Mouse (Mus musculus): ENCODE results near the gene Gng3.
A peak's percentile ranks its signal among the peaks of the same experiment; 100 is the strongest.
"Not testable (repeated sequence)": the region's sequence is repeated elsewhere in the genome, so short reads cannot be mapped to it uniquely, and the experiment has no call there.

Gng3 gene

GRCm38 (mm10) chr19:8839103-8839907 lies at the start of gene Gng3:
Gene Gng3 (minus strand): TSS chr19:8839194.
- DNase-seq (ENCODE audit: low spot score in 2 of 2) = peak; percentile 84 to 90

- DNase-seq (ENCODE audit: low spot score in 2 of 2) = no peak
Observed at GRCm38 (mm10) chr19:8887585-8888463, 48.8 kb upstream of the Gng3 start.

- DNase-seq (ENCODE audit: low spot score in 2 of 2) = no peak
Observed at GRCm38 (mm10) chr19:8886916-8887584, 48.1 kb upstream of the Gng3 start.

GRCm38 (mm10) chr19:8883616-8884015 lies 44.6 kb upstream of the Gng3 start, which contains the start of the genes Lbhd1 and Gm49403:
Gene Lbhd1 (plus strand): TSS chr19:8883732.
Gene Gm49403 (plus strand): TSS chr19:8883930.
- no peak for DNase-seq (ENCODE audit: low spot score in 2 of 2)

- no peak for DNase-seq (ENCODE audit: low spot score in 2 of 2)
Observed at GRCm38 (mm10) chr19:8881034-8881392, 42.0 kb upstream of the Gng3 start.

GRCm38 (mm10) chr19:8880311-8881033 lies 41.5 kb upstream of the Gng3 start, which contains the start of gene Uqcc3:
Gene Uqcc3 (minus strand): TSS chr19:8880923.
- peak; percentile 86 to 88 for DNase-seq (ENCODE audit: low spot score in 2 of 2)

GRCm38 (mm10) chr19:8875031-8875430 lies 36.0 kb upstream of the Gng3 start:
- no peak for DNase-seq (ENCODE audit: low spot score in 2 of 2)

GRCm38 (mm10) chr19:8872266-8872840 lies 33.4 kb upstream of the Gng3 start:
- DNase-seq (ENCODE audit: low spot score in 2 of 2) = no peak

GRCm38 (mm10) chr19:8871267-8872186 lies 32.5 kb upstream of the Gng3 start, which contains the start of gene Ubxn1:
Gene Ubxn1 (plus strand): TSS chr19:8871496.
- DNase-seq (ENCODE audit: low spot score in 2 of 2) = peak; percentile 96 to 97

- no peak for DNase-seq (ENCODE audit: low spot score in 2 of 2)
Observed at GRCm38 (mm10) chr19:8870838-8871237, 31.8 kb upstream of the Gng3 start.

- not testable (repeated sequence) for DNase-seq (ENCODE audit: low spot score in 2 of 2)
Observed at GRCm38 (mm10) chr19:8870381-8870780, 31.4 kb upstream of the Gng3 start.

- peak in 1 of 2 experiments; percentile 41 for DNase-seq (ENCODE audit: low spot score in 2 of 2)
Observed at GRCm38 (mm10) chr19:8864265-8864664, 25.3 kb upstream of the Gng3 start.

- DNase-seq (ENCODE audit: low spot score in 2 of 2) = no peak
Observed at GRCm38 (mm10) chr19:8859018-8859417, 20.0 kb upstream of the Gng3 start.

GRCm38 (mm10) chr19:8857689-8858088 lies 18.7 kb upstream of the Gng3 start:
- DNase-seq (ENCODE audit: low spot score in 2 of 2) = no peak

- DNase-seq (ENCODE audit: low spot score in 2 of 2) = no peak
Observed at GRCm38 (mm10) chr19:8853117-8853516, 14.1 kb upstream of the Gng3 start.

GRCm38 (mm10) chr19:8852236-8852928 lies 13.4 kb upstream of the Gng3 start:
- no peak for DNase-seq (ENCODE audit: low spot score in 2 of 2)

GRCm38 (mm10) chr19:8851639-8852038 lies 12.6 kb upstream of the Gng3 start:
- DNase-seq (ENCODE audit: low spot score in 2 of 2) = no peak

- no peak for DNase-seq (ENCODE audit: low spot score in 2 of 2)
Observed at GRCm38 (mm10) chr19:8850402-8850901, 11.5 kb upstream of the Gng3 start, which contains the start of gene Lrrn4cl. Gene Lrrn4cl (plus strand): TSS chr19:8850768.

- DNase-seq (ENCODE audit: low spot score in 2 of 2) = no peak
Observed at GRCm38 (mm10) chr19:8848356-8848755, 9.4 kb upstream of the Gng3 start.
